Mouse (Mus musculus) ES-CJ7 (cell line): ENCODE results near the gene Ago3.

Experiments
- DNase-seq: peaks from one replicate; pipeline ENCODE4 v3.0.0; 2011; ENCODE audit warnings: low read depth, low spot score

Ago3 gene

DNA sequence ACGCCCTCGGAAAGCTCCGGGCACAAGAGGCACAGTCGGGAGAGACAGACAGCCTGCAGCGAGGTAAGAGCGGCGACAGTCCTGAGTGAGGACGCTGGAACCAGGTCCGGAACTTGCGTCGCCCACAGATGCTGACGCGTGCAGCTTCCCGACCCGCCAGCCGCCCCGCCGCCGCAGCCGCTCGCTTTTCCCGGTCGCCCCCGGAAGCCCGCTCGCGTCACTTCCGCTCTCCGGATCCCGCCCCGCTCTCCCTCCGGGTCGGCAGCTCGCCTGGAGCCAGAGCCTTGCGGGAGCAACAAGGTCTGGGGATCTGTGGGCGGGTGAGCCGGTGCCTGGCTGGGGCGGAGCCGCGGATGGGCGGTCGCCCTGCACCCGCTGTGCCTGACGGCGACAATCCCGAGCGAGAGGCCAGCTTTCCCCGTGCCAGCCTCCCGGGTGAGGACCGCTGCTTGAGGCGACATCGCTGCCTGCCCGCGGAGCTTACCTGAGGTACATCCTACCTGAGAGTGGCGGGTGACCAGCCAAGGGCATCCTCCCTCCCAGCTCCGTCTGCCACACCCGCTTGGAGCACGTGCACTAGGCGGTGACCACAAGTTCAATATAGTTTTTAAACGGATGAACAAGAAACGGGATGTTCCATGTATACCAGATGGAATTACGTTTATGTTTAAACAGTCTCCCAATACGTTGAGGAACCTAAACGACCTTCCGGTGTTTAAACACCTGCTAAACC lies at the start of gene Ago3:
Ago3 (minus strand) TSS at position 210 of the 733 bp plus-strand sequence.
- peak; percentile 90 for DNase-seq

DNA sequence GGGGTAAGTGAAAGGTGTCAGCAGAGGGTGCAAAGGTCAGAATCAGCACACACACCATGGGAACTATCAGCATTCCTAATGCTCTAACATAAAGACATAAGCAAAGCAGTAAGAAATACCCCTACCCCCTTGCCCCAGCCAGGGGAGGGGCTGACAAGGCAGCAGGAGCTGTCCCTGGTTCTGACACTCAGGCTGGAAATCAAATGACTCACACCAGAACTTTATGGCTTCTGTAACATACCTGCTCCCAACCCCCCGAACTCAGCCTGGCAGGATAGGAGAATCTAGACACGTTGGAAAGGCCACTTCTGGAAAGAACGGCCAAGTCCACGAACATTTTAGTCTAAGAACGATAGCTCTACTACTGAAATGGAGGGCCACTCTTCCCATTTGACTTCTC lies 43.7 kb upstream of the Ago3 start:
- peak; percentile 33 for DNase-seq

DNA sequence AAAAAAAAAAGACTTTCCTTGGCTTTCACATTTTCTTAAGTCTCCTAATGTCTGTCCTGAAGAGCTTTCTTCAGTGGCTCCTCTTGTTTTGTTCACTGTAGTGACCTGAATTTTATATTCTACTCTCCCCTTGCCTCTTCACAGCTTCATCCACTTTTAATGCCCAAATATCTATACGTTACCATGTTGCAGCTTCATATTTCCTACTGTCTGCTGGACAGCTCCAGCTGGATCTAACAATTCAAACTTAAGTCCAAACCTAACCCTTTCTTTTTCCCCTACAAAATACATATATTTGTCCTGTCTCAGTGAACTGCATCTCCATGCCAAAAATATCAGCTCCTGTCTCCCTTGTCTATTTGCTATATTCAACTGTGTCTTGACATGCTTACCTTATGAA lies 40.0 kb upstream of the Ago3 start:
- no peak for DNase-seq

DNA sequence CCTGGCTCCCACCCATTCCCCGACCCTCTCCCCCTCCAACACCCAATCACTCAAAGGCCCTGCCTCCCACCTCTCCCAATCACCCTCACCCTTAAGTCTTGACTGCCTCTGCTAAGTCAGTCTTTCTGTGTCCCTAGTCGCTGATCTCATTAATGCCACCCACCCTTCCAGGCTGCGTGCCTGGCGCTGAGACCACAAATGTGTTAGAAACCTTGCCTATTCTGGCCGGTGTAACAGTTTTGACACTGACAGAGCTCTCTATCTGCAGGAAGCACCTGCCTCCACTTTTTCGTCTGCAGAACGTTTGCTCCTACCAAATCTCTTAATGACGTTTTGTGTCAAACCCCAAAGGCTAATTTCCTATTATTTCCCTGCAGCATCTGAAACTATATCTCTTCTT lies 39.6 kb upstream of the Ago3 start:
- DNase-seq = no peak

DNA sequence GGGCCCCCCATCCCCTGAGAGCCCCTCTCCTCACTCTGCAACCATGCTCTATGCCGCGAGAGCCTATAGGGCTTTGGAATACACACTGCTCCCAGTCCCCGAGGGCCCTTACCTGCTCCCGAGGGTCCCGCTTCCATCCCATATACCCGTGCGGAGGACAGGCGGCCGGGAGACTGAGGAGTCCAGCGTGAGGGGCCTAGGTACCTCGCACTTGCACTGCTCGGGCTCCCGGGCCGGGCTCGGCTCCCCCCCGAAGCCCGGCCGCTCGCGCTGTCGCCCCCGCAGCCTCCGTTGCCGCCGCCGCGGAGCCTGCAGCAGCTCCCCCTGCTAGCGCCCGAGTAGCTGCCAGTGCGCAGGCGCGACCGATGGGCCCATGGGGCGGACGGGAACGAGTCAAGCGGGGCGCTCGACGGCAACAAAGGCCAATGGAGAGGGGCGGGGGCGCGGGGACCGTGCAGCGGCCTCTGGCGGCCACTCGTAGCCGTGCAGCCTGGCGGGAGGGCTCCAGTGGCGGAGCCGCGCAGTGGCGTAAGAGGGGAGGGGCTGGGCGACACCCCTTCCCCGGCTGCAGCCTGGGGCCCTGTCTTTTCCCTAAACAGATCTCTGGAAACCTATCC lies 39.0 kb upstream of the Ago3 start, which contains the start of gene Ago1:
Ago1 (minus strand) TSS at position 299 of the 617 bp plus-strand sequence.
- peak; percentile 96 for DNase-seq

DNA sequence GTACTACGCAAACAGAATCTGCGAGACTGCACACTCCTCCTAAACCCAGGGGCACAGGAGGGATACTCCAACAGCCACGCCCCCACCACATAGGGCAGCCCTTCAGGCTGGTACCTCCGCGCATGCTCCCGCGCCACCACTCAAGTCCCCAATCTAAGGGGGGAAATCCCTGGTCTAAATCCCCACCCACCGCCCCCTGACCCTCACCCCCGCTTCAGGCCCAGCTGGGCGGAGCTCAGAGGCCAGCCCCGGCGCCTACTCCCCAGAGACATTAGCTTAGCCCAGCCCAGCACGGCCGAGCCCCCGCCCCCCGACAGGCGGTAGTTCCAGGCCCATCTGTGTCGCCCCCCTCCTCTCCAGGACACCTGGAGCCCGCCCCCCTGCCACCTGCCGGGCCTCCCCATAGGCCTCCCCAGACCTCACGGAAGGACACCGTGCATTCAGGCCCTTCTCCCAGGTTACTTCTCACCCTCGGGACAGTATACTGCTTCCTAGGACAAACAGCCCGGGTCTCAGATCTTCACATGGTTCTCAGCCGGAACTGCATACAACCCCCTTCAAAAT lies 38.4 kb upstream of the Ago3 start:
- DNase-seq = peak; percentile 98

DNA sequence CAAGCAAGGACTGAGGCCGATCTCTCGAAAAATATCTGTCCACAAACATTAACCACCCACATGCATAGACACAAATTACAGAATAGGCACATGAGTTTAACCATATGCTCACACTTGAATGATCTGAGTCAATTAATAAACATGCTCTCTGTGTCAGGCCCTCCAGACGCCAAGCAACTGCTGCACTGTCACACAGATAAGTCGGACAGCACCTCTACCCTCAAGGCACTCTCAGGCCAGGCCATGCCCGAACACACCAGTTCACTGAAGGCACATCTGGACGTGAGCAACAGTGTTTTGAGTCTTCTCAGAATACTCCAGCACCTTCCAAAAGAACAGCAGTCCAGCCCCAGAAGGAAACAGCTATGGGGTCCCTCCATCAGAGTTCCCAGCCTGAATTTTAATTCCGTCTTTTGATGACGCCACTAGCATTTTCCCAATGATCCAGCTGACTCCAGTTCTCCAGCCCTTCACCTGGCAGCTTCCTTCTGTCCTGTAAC lies 36.9 kb upstream of the Ago3 start:
- peak; percentile 35 for DNase-seq

DNA sequence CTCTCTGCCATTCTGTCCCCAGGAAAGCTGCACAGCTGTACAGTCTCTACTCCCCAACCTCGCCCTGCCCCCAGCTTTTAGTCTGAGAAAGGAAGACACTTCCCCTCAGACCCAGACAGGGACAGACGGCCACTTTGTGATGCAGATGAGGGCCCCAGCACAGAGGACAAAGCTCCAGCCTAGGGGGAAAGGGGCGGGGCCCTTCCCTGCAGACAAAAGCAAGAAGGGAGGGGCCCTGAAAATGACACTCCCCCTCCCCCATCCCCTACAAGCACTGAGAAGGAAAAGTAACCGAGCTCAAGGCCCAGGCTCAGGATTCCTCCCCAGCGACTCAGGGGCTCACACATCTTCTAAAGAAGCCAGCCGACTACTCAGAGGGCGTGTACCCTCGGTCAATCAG lies 36.5 kb upstream of the Ago3 start:
- peak; percentile 100 for DNase-seq

DNA sequence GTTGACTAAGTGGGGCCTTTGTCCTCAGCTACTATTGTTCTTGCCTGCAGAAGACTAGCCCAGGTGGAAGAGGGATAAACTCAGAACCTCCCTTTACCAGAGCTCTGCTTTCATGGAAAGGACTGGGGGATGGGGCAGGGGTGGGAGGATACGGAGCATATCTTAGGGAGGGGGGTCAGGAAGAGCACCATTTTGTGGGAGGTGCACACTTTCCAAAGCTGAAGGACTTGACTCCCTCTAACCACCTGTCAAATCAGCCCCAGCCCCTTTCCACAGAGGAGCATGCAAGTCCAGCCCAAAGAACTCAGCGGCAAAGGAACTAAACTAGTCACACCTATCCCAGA lies 35.5 kb upstream of the Ago3 start:
- peak; percentile 93 for DNase-seq

DNA sequence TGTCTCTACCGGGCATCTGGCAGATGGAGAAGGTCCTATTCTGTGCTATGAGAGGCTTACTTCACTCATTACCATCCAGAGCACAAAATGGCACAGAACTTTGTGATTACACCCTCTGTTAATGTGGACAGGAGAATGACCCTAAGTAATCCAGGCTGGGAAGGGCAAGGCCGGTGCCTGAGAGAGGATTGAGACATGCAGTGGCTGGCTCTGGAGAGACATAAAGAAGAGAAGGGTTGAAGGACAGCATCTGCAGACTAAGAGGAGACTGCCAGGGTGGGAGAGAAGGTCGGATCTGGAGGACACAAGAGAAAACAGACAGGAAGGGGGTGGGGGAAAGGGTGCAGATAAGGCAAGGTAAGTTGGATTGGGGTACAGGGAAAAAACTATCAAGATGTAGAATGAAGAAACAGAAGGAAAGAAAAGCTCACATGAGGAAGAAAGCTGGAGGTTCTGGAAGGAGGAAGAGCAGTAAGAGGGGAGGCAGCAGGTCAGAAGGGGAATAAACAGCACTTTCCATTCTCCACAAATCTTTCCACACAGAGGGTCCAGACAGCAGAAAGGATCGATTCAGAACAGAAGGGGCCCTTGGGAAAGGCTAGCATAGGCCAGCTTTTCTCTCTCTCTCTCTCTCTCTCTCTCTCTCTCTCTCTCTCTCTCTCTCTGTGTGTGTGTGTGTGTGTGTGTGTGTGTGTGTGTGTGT lies 35.0 kb upstream of the Ago3 start:
- DNase-seq = no peak

DNA sequence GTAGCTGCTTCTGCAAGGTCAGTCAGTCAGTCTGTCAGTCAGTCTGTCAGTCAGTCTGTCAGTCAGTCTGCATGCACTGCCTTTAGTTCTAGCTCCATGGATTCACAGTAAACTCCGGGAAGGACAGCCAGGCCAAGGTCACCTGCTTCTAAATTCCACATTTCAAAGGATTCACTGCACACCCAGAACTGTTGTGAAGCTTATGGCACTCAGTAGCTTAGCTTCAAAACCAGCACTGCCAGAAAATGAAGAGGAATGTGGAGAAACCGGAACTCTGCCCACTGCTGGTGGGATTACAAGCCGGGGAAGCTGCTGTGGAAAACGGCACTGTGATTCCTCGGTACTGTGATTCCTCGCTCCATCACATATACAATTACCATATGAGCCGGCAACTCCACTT lies 26.1 kb upstream of the Ago3 start:
- no peak for DNase-seq

DNA sequence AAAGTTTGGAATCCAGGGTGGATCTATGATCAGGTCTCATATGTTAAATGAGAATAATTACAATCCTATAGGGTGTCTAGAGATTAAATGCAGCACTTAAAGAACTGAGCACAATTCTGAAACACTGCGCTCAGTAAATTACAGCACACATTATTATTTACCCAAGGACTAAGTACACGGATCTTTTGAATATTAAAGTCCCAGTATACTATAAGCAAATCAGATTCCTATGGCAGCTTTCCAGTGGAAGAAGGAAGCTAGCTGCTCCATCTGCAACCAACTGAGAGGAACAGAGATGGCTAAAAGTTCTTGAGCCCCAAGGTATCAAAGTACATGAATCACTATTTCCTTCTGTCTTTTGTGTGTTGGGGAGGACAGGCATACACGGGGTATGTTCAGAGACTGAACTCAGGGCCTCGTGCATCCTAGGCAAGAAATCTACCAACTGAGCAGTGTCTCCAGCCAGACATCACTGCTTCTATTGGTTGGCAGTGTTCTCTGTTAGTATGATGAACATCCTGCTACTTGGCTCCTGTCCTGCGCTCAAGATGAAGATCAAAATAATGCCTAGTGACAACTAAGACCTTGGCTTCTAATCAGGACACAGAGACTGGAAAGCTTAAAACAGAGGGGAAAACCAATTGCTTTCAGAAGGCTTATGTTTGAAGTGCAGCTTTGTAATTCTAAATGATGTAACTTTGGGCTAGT lies 25.3 kb upstream of the Ago3 start:
- no peak for DNase-seq

DNA sequence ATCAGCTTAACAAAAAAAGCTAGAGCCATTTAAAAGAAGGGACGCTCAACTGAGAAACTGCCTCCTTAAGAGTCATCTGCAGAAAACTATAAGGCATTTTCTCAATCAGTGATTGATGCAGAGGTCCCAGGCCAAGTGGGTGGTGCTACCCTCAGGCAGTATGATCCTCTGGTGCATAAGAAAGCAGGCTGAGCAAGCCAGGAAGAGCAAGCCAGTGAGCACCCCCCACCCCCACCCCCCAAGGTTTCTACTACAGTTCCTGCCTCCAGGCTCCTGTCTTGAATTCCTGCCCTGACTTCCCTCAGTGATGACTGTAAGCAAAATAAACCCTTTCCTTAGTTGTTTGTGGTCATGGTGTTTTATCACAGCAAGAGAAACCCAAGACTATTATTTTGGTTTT lies 20.9 kb upstream of the Ago3 start:
- DNase-seq = peak; percentile 53

DNA sequence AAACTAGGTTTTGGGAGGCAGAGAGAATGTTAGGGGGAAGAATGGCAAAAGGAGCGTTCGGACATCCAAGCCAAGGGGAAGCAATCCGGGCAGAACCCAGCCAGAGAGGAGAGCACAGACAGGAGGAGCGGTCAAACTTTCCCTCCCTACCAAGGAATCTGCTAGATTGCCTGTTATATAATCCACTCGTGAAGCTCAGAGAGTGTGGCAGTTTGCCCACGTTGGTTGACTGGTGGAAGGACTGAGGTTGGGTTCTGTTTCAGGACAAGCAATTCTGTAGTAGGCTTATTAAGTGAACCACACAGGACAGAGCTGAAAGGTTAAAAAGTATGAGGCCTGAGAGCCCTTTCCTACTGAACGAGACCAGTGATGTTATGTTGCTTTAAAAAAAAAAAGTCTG lies 17.8 kb upstream of the Ago3 start:
- no peak for DNase-seq

DNA sequence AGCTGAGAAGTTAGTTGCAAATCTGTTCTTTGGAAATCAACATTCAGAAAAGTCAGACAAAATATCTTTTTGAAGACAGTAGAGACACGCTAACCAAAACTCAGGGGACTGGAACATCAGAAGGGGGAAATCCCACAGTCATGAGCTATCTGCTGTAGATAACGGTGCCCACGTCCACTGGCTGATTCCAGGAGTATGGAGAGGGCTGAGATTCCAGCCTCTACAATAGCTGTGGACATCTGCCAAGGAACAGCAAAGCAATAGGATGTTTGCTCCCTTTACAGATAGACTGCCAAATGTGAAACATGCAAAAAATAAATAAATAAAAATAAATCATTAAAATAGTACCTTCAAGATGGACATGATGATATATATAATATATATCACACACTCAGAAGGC lies 15.2 kb upstream of the Ago3 start:
- DNase-seq = no peak

DNA sequence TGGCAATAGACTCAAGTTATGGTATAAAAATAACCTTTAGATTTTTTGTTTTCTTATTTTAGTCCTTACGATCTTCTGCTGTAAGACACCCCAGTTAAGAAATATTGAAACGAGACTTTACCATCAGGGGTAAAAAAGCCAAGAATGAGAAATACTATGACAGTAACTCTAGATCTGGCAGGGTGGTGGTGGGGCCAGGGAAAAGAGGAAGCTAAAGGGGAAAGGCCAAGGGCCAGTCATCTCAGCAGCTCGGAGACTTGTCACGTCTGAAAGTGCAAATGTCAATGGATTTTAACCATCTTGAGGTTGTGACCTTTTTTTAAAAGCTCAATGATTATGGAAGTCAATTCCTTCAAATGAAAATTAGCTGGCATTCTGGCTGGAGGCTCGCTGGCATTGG lies 8.9 kb upstream of the Ago3 start:
- no peak for DNase-seq

DNA sequence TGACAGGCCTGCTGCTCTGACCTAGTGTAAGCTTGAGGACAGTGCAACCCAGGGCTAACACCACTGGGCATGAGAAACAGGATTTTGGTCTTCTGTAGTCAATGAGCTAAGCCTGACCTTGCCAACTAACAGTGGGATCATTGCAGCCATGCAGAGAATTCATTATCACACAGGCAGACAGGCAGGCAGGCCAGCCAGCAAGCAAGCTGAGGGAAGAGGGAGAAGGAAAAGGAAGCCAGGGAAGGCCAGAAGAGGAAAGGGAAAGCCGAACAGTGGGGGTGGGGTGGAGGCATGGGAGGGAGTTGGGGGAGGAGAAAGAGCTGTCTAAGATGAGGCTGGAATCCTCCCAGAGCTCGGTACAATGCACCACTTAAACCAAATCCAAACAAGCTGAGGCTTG lies 6.9 kb upstream of the Ago3 start:
- no peak for DNase-seq

DNA sequence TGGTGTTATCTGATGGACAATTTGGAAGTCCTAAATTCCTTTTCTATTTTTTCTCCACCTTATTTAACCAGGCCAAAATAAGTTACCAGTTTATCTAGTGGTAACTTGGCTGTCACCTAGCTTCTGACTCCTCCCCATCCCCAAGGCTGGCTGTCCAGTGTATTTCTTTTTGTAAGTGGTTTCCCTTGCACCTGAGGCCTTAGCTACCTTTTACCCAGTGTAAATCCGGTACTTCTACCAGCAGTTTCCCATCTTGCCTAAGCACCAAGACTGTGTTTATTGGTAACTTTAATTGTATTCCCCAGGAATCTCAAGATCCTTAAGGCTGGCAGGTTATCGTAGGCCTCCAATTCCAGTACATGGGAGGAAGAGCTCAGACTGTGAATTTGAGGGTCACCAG lies 4.7 kb upstream of the Ago3 start:
- no peak for DNase-seq

DNA sequence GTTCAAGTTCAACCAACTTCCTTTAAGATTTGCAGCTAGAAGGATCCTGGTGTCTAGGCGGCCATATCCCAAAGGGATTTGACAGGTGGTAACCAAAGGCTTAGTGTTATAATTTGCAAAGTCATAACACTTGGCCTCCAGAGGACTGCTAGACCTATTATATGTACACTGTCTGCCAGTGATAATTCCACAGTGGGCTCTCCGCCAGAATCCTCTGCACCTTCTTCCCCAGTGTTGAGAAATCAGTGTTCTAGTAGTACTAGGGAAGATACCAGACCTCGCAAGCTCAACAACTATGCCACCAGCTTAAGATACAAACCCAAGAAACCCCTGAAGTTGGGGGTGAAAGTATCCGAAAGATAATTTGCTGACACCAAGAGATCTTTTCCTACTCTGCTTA lies 3.8 kb upstream of the Ago3 start:
- DNase-seq = no peak

DNA sequence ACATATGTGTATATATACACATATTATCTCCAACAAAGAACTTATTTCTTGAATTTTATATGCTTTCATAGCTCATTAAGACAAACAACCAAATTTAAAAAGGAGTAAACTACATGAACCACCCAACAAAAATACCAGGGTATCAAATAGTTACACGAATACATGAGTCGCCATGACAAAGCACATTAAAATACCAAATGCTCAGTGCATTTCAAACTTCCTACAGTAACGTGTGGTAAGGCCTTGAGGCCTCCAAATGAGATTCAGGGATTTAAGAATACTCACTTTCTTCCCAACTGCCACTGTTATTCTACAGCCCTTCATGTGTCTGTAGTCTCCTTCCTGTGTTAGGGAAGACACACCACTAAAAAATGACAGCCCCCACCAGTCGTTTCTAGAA lies 2.4 kb upstream of the Ago3 start:
- DNase-seq = no peak

DNA sequence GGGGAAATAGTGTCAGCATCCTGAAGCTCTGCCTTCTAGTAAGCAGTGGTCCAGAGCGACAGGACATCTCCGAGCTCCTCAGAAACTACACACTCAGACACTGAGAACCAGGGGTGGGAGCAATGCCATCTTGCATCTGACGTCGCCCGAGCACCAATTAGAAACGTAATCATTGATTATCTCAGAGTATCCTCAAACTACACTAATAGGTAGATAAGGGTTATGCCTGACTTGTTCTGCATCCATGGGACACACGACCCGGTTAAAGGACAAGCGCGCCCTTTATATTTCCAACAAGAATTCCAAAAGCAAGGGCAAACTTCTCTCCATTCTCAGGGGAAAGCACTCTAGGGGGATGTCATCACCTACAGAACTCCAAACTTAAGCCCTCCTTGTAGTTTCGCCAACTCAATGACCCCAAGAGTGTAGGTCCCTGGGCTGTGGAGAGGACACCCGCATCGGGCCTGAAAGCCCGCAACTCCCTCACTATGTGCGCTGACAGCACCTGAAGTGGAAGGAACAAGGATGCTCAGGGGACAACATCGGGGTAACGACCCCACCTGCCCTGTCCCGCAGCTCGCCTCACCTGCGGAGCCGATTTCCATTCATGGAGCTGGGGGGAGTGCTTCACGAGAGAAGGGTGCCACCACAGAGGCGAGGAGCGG lies 542 bp downstream of the Ago3 start:
- no peak for DNase-seq
